Mouse (Mus musculus): ENCODE data around the gene Tmem238. TPM values are rescaled to one million over a fixed set of nuclear protein-coding genes. Genes with fewer than 3 reads are reported as not detected.

The Tmem238 gene
- total and polyA plus RNA-seq, 3 experiments = 1.7 to 40.6 (median 6.8) TPM

DNA sequence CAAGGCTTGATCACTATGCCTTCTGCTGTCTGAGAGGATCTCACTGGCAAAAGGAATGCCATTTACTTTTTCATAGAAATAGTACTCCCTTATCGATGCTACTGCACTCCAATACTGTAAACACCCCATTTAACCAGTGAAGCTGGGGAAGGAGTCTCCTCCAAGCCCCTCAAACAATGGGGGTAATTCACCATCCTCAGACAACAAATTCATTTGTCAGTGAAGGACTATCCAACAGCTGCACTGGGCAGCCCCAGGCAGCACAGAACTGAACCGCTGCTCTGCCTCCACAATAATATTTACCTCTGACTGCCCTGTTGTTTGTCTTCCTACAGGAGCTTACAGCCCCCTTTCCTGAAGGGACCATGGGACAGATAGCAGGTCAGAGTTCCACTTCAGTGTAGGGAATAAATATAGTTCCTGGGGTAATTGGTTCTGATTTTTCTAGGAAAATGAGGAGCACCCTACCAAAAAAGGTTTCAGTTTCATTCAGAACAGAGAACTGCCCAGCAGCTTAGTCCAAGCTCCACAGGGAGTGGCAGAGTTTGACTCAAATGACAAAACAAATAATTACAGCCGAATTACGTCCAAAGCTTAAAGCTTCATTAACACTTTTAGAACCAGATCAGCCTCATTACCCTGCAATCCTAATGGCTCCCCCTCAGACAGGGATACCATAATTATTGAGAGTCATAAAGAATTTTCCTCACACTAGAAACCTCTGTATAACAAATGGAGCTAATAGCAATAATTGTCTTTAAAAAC is 24.3 kb downstream of the Tmem238 start:
- no peaks in the 10 kb centered on the region for H3K4me1 ChIP-seq (ENCODE audit: insufficient read depth, low read depth, low read length)
- no peaks in the 10 kb centered on the region for H3K36me3 ChIP-seq (replicated peaks)
- no peak for DNase-seq (ENCODE audit: low spot score)
- H3K27me3 ChIP-seq (ENCODE audit: insufficient read depth, low read length) = peaks cover 22% of the 10 kb centered on the region
- no peaks in the 10 kb centered on the region for H3K9me3 ChIP-seq (replicated peaks)
- no peak for ATAC-seq (ENCODE audit: extremely low read depth, insufficient number of reproducible peaks, low FRiP score, poor library complexity, severe bottlenecking)
- no peak for TF ChIP-seq TAL1 (conservative IDR thresholded peaks at IDR 0.05; ENCODE audit: low read depth, low read length)
- TF ChIP-seq POLR2AphosphoS5 (IDR thresholded peaks at IDR 0.05; ENCODE audit: insufficient replicate concordance, low read depth, low read length) = no peak
- TF ChIP-seq CTCF (IDR thresholded peaks at IDR 0.05; ENCODE audit: low read depth, low read length) = no peak
- no peak for TF ChIP-seq GATA1 (IDR thresholded peaks at IDR 0.05; ENCODE audit: borderline replicate concordance, low read length)
- no peak for TF ChIP-seq GATA2 (IDR thresholded peaks at IDR 0.05; ENCODE audit: borderline replicate concordance, low read depth, low read length)
- H3K4me3 ChIP-seq (ENCODE audit: low read depth, low read length) = no peak overlapping the region

DNA sequence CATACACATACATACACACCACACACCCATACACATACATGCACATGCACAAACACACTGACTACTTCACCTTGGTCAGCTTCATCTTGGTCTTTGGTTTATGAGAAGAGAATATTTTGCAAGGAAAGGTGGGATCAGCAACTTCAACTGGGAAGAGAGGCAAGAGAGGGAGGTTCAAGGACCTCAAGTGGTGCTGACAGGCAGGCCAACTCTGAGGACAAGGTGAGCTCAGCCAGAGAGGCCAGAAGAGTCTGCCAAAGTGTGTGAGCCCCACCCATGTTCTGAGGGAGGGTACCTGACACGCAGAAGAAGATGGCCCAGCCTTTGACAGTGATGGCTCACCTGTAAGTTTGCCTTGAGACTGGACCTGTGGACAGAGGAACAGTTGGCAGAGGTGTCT is 29.8 kb downstream of the Tmem238 start:
- Histone ChIP-seq H3K4me3 (ENCODE audit: low read depth, low read length) (no peak overlapping the region), H3K4me1 (ENCODE audit: insufficient read depth, low read depth, low read length) (no peaks in the 10 kb centered on the region), H3K9me3 (replicated peaks) (peaks cover 8% of the 10 kb centered on the region), H3K27me3 (ENCODE audit: insufficient read depth, low read length) (peaks cover 17% of the 10 kb centered on the region), H3K36me3 (replicated peaks) (no peaks in the 10 kb centered on the region)
- no peak for DNase-seq (ENCODE audit: low spot score)
- TF ChIP-seq GATA1 (IDR thresholded peaks at IDR 0.05; ENCODE audit: borderline replicate concordance, low read length) (no peak), GATA2 (IDR thresholded peaks at IDR 0.05; ENCODE audit: borderline replicate concordance, low read depth, low read length) (no peak), POLR2AphosphoS5 (IDR thresholded peaks at IDR 0.05; ENCODE audit: insufficient replicate concordance, low read depth, low read length) (no peak), CTCF (IDR thresholded peaks at IDR 0.05; ENCODE audit: low read depth, low read length) (no peak), TAL1 (conservative IDR thresholded peaks at IDR 0.05; ENCODE audit: low read depth, low read length) (no peak)
- no peak for ATAC-seq (ENCODE audit: extremely low read depth, insufficient number of reproducible peaks, low FRiP score, poor library complexity, severe bottlenecking)

DNA sequence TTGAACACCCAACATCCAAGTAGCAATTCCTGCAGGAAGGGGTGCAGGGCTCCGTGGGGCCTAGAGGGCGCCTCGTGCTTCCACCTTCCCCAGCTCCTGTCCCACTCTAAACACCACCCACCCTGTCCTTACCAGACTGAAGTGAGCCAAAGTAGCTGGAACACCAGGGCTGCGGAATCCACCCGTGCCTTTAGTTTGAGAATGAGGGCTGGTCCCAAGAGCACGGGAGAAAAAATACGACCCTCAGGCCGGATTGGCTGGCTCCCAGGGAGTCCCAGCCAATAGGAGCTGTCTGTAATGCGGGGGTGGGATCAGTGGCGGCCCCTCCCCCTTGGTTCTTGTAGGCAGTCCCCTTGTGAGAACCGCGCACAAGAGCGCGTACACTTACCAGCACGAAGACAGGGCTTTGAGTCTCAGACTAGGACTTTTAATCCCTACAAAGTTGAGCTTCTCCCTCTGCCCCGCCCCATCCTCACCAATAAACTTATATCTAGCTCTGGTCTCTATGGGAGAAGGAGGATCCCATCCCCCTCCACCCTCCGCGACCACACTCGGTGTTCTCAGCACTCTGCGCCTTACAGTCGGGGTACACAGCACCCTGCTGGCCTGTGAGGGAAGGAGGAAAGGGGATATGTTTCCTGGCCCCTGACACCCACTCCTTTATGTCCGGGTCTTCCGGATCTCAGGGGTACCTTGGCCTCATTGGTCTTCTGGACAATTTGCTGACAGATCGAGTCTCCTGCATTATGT is 36.5 kb downstream of the Tmem238 start, which contains the start of gene Cox6b2:
Gene Cox6b2 (minus strand): TSS at position 274 of the 750 bp plus-strand sequence.
- Histone ChIP-seq H3K4me1 (ENCODE audit: insufficient read depth, low read depth, low read length) (peaks cover 41% of the 10 kb centered on the region), H3K27me3 (ENCODE audit: insufficient read depth, low read length) (0 out of 2 replicates have a peak, but pooled peaks cover 2% of the 10 kb centered on the region)

DNA sequence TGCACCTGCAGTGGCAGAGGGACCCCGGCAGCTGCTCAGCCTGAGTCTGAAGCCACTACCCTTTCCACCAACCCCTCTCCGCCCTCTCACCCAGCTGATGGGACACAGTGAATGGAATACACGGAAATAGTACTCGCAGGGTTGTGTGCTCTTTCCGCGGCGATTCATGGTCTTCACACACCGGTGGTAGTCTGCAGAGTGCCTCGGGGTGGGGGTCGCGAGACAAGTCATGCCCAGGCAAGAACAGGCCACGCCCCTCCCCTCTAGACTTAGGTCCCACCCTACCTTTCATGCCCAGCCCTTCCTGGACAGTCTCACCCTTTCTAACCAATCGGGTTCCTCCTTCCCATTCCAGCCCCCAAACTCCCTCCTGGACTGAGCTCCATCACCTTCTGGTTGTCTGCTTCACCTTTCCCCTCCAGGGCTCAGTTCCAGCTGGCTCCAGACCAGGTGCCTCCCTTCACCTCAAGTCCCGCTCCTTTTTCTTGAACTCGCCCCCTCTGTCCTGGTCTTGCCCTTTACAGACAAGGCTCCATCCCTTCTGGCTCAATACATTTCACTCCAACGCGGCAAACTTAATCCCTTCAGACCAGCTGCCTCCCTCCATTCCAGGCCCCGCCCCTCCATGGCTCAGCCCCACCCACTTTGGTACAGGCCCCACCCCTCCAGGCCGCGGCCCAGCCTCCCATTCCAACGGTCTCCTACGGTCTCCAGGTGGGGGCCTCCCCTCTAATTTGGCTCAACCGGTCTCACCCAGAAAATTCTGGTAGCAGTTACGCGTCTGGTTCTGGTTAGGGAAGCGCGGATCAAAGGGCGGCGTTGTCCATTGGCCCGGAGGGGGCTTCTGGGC is 37.3 kb downstream of the Tmem238 start:
- Histone ChIP-seq H3K4me3 (ENCODE audit: low read depth, low read length) (peak overlapping the region; percentile 72), H3K27me3 (ENCODE audit: insufficient read depth, low read length) (0 out of 2 replicates have a peak, but pooled peaks cover 2% of the 10 kb centered on the region), H3K4me1 (ENCODE audit: insufficient read depth, low read depth, low read length) (peaks cover 49% of the 10 kb centered on the region), H3K36me3 (replicated peaks) (peaks cover 26% of the 10 kb centered on the region), H3K9me3 (replicated peaks) (peaks cover 8% of the 10 kb centered on the region)
- peak; percentile 68 for DNase-seq (ENCODE audit: low spot score)
- ATAC-seq (ENCODE audit: extremely low read depth, insufficient number of reproducible peaks, low FRiP score, poor library complexity, severe bottlenecking) = no peak
- TF ChIP-seq TAL1 (conservative IDR thresholded peaks at IDR 0.05; ENCODE audit: low read depth, low read length) = no peak
- no peak for TF ChIP-seq GATA2 (IDR thresholded peaks at IDR 0.05; ENCODE audit: borderline replicate concordance, low read depth, low read length)

More for the DNA sequence above, 36.5 kb downstream of the Tmem238 start, which contains the start of gene Cox6b2:
- Histone ChIP-seq H3K9me3 (replicated peaks) (peaks cover 8% of the 10 kb centered on the region), H3K4me3 (ENCODE audit: low read depth, low read length) (peak within 1 kb of the TSS; percentile 72), H3K36me3 (replicated peaks) (peaks cover 19% of the 10 kb centered on the region)
- no peak for ATAC-seq (ENCODE audit: extremely low read depth, insufficient number of reproducible peaks, low FRiP score, poor library complexity, severe bottlenecking)
- TF ChIP-seq GATA1 (IDR thresholded peaks at IDR 0.05; ENCODE audit: borderline replicate concordance, low read length) (no peak), CTCF (IDR thresholded peaks at IDR 0.05; ENCODE audit: low read depth, low read length) (no peak), GATA2 (IDR thresholded peaks at IDR 0.05; ENCODE audit: borderline replicate concordance, low read depth, low read length) (no peak), POLR2AphosphoS5 (IDR thresholded peaks at IDR 0.05; ENCODE audit: insufficient replicate concordance, low read depth, low read length) (no peak), TAL1 (conservative IDR thresholded peaks at IDR 0.05; ENCODE audit: low read depth, low read length) (no peak)
- DNase-seq (ENCODE audit: low spot score) = no peak

DNA sequence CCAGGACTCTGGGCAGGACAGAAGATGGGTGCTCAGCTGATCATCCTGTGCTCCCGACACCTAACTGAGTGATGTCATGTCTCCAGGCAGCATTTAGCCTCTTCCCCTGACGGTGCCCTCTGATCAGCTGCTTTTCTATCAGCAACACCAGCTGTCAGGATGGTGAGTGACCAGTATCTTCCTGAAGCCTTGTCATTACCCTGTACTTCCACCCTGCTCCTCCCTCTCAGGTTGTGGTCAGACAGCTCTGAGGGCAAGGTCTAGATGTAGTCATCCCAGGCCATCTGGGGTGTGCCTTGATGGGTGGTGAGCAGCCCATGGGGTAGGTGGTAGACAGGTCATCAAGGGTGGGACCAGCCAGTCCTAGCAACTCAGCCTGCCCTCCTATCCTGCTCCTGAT is 40.3 kb downstream of the Tmem238 start:
- peaks cover 56% of the 10 kb centered on the region for H3K36me3 ChIP-seq (replicated peaks)
- H3K27me3 ChIP-seq (ENCODE audit: insufficient read depth, low read length) = 0 out of 2 replicates have a peak, but pooled peaks cover 2% of the 10 kb centered on the region
- H3K9me3 ChIP-seq (replicated peaks) = no peaks in the 10 kb centered on the region
- peaks cover 77% of the 10 kb centered on the region for H3K4me1 ChIP-seq (ENCODE audit: insufficient read depth, low read depth, low read length)
- DNase-seq (ENCODE audit: low spot score) (no peak), ATAC-seq (ENCODE audit: extremely low read depth, insufficient number of reproducible peaks, low FRiP score, poor library complexity, severe bottlenecking) (no peak)
- TF ChIP-seq TAL1 (conservative IDR thresholded peaks at IDR 0.05; ENCODE audit: low read depth, low read length) = no peak
- 0 out of 2 replicates have a peak, but pooled peaks have one; percentile 52 for TF ChIP-seq POLR2AphosphoS5 (IDR thresholded peaks at IDR 0.05; ENCODE audit: insufficient replicate concordance, low read depth, low read length)
- TF ChIP-seq CTCF (IDR thresholded peaks at IDR 0.05; ENCODE audit: low read depth, low read length) = no peak
- no peak for TF ChIP-seq GATA1 (IDR thresholded peaks at IDR 0.05; ENCODE audit: borderline replicate concordance, low read length)
- no peak for TF ChIP-seq GATA2 (IDR thresholded peaks at IDR 0.05; ENCODE audit: borderline replicate concordance, low read depth, low read length)
- H3K4me3 ChIP-seq (ENCODE audit: low read depth, low read length) = no peak overlapping the region

Data from G1E (cell line).